Mouse (Mus musculus) adrenal gland, postnatal 36 days (tissue): ENCODE measurements at regions not wholly inside any gene's neighbourhood (a gene's known extent, or its start where the extent isn't known, plus 50 kb on each side); places are given as distances from the start of the nearest gene placed in this dataset.
"Not testable (repeated sequence)": the region's sequence is repeated elsewhere in the genome, so short reads cannot be mapped to it uniquely, and the experiment has no call there.

ENCODE experiments used
- DNase-seq, 2 experiments: peaks; one replicate each; pipeline ENCODE4 v3.0.0; 2021; ENCODE audit warnings: mixed read lengths in 1 of 2

- DNase-seq, result peak; percentile 70
Measured at GRCm38 (mm10) chr13:46032281-46032680, 67.5 kb upstream of the Atxn1 start.

- DNase-seq, result no peak
Measured at GRCm38 (mm10) chr13:46026018-46026417, 61.2 kb upstream of the Atxn1 start.

- no peak for DNase-seq
Measured at GRCm38 (mm10) chr13:46023630-46024041, 58.8 kb upstream of the Atxn1 start.

- DNase-seq, result peak; percentile 14 to 47
Measured at GRCm38 (mm10) chr13:46023187-46023586, 58.4 kb upstream of the Atxn1 start.

GRCm38 (mm10) chr13:46020945-46021835 lies 56.4 kb upstream of the Atxn1 start:
- peak; percentile 10 to 46 for DNase-seq

- DNase-seq, result peak; percentile 37 to 43
Measured at GRCm38 (mm10) chr13:46019431-46020166, 54.8 kb upstream of the Atxn1 start.

GRCm38 (mm10) chr13:46018903-46019430 lies 54.2 kb upstream of the Atxn1 start:
- DNase-seq, result no peak

- peak in 1 of 2 experiments; percentile 30 for DNase-seq
Measured at GRCm38 (mm10) chr13:46017742-46018141, 52.9 kb upstream of the Atxn1 start.

- not testable (repeated sequence) for DNase-seq
Measured at GRCm38 (mm10) chr13:46017011-46017410, 52.2 kb upstream of the Atxn1 start.

GRCm38 (mm10) chr13:46015231-46015630 lies 50.4 kb upstream of the Atxn1 start:
- DNase-seq, result no peak

- DNase-seq, result no peak
Measured at GRCm38 (mm10) chr13:46014637-46015036, 49.8 kb upstream of the Atxn1 start.
